Mouse (Mus musculus): ENCODE measurements around the gene Nos3.

DNA sequence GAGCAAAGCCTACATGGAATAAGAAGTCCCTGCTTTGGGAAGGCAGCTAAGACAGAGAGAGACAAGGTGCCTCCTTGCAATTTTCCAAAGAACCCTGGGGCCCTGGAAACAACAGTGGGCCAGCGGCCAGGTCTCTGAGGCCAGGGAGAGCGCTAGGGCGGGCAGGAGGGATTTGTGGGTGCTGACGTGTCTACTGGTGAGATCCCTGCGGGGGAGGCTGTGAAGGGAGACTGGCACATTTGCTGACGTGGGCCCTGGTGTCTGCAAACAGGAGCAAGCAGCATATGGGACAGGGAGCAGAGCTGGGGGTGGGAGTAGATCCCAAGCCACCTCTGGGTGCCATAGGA lies 44.2 kb upstream of the Nos3 start:
- TF ChIP-seq CTCF (IDR thresholded peaks at IDR 0.05) (no peak), EP300 (IDR thresholded peaks at IDR 0.05) (no peak)
